ENCODE assay signal across 8 mouse cellular contexts in genomic region chr6:31564901-31565391, GRCm38 (mm10). TPM values are rescaled to one million over a fixed set of nuclear protein-coding genes. Genes with fewer than 3 reads are reported as not detected.
A peak's percentile ranks its signal among the peaks of the same experiment; 100 is the strongest.
DNase-seq lines count a peak whose midpoint lies in the region; ATAC-seq lines count a peak whose summit lies in the region.

No protein-coding gene starts in this region.

- peak overlapping the region; percentile 79 for H3K4me2 ChIP-seq in embryonic facial prominence, embryonic 11.5 days (ENCODE audit: low read depth, low read length)
- H3K4me2 ChIP-seq in midbrain, embryonic 11.5 days, result peak overlapping the region; percentile 94

- WGBS in embryonic facial prominence, embryonic 11.5 days, result under 1% methylated on average over 17 of the region's 17 CpGs
- WGBS in midbrain, embryonic 11.5 days, result under 1% methylated on average over 17 of the region's 17 CpGs

- H3K27me3 ChIP-seq in embryonic facial prominence, embryonic 11.5 days (ENCODE audit: control insufficient read depth, insufficient read depth, low read length), result peaks cover 29% of the 10 kb centered on the region
- no peaks in the 10 kb centered on the region for H3K27me3 ChIP-seq in midbrain, embryonic 11.5 days (ENCODE audit: control insufficient read depth, insufficient read depth, low read length)

- no peaks in the 10 kb centered on the region for H3K9me3 ChIP-seq in embryonic facial prominence, embryonic 11.5 days (replicated peaks; ENCODE audit: control insufficient read depth, low read length)
- H3K9me3 ChIP-seq in midbrain, embryonic 11.5 days (ENCODE audit: control insufficient read depth, low read length), result no peaks in the 10 kb centered on the region

- no peak overlapping the region for H3K27ac ChIP-seq in embryonic facial prominence, embryonic 11.5 days (replicated peaks; ENCODE audit: low read depth, low read length)
- no peak overlapping the region for H3K27ac ChIP-seq in midbrain, embryonic 11.5 days (ENCODE audit: low read depth, low read length)

- DNase-seq in heart, adult 11 months, result peak; percentile 92
- DNase-seq in heart, adult 8-10 months (ENCODE audit: low spot score), result no peak
- DNase-seq in embryonic facial prominence, embryonic 11.5 days (ENCODE audit: low spot score), result peak; percentile 52
- DNase-seq in induced T-regulatory cell, adult 2 months (ENCODE audit: low read depth), result peak; percentile 23
- peak; percentile 98 for DNase-seq in midbrain, embryonic 11.5 days (ENCODE audit: low spot score, missing footprints)
- no peak for DNase-seq in testis, postnatal 14 days (ENCODE audit: low spot score)
- DNase-seq in right cerebral cortex, postnatal 4 days, result no peak

- peaks cover 4% of the 10 kb centered on the region; the same call in 1 of the 2 replicates for H3K4me1 ChIP-seq in embryonic facial prominence, embryonic 11.5 days (ENCODE audit: control insufficient read depth, insufficient read depth, low read length)
- H3K4me1 ChIP-seq in midbrain, embryonic 11.5 days (ENCODE audit: control insufficient read depth, insufficient read depth, low read length), result peaks cover 29% of the 10 kb centered on the region

- no peak for ATAC-seq in embryonic facial prominence, embryonic 11.5 days (replicated peaks; ENCODE audit: insufficient number of reproducible peaks, low FRiP score, low TSS enrichment, low read depth)
- ATAC-seq in midbrain, embryonic 11.5 days (ENCODE audit: low FRiP score), result no peak
- no peak for ATAC-seq in frontal cortex, adult (ENCODE audit: low TSS enrichment)

- no peaks in the 10 kb centered on the region for H3K36me3 ChIP-seq in embryonic facial prominence, embryonic 11.5 days (replicated peaks; ENCODE audit: control insufficient read depth, insufficient read depth, low read depth, low read length)
- H3K36me3 ChIP-seq in midbrain, embryonic 11.5 days (ENCODE audit: control insufficient read depth, insufficient read depth, low read length), result no peaks in the 10 kb centered on the region

- H3K9ac ChIP-seq in embryonic facial prominence, embryonic 11.5 days (replicated peaks; ENCODE audit: low read length), result no peak overlapping the region
- peak overlapping the region; percentile 48 for H3K9ac ChIP-seq in midbrain, embryonic 11.5 days (ENCODE audit: low read length)

- peak overlapping the region; percentile 9; the same call in 1 of the 2 replicates for H3K4me3 ChIP-seq in embryonic facial prominence, embryonic 11.5 days (ENCODE audit: low read depth, low read length)
- H3K4me3 ChIP-seq in midbrain, embryonic 11.5 days (ENCODE audit: low read depth, low read length), result peak overlapping the region; percentile 70

RNA-seq across cellular contexts. Expression of gene Podxl, which starts 1.2 kb away (rescaled TPM):
- total RNA-seq in heart, adult 8-10 months (2022), result 10 to 100 TPM; 75.2 to 81.7 (median 75.7) TPM
- polyA plus RNA-seq in embryonic facial prominence, embryonic 11.5 days (2014; fragmentation: Nextera tagmentation; extraction: Ambion mirVana), result 8.2 and 8.4 TPM in 2 replicates
- 10.8 and 13.2 TPM in 2 replicates for polyA plus RNA-seq in midbrain, embryonic 11.5 days (2014; fragmentation: Nextera tagmentation; extraction: Ambion mirVana)

Comparison
In these comparisons a context has a peak if more than half of its experiments do, and no peak if none do; other contexts are left out.
1. DNase-seq: peak in heart, adult 11 months (single experiment), embryonic facial prominence, embryonic 11.5 days (single experiment), induced T-regulatory cell, adult 2 months (single experiment) and midbrain, embryonic 11.5 days (single experiment); none in heart, adult 8-10 months (single experiment), testis, postnatal 14 days (single experiment) and right cerebral cortex, postnatal 4 days (single experiment).